Mouse (Mus musculus) left cerebral cortex, postnatal 10 days (tissue): ENCODE results near the gene Vmn1r227. TPM values are rescaled to one million over a fixed set of nuclear protein-coding genes. Genes with fewer than 3 reads are reported as not detected.

ENCODE experiments used
- DNase-seq, 2 experiments: peaks; one replicate each; pipeline ENCODE4 v3.0.0; 2021 to 2022; ENCODE audit warnings: low spot score in 2 of 2, mixed read lengths in 1 of 2; ENCODE audit errors: extremely low spot score in 1 of 2
- intact Hi-C: fragments of 180-260 bp; cut with DNase I; formaldehyde crosslinking; loops from one replicate; pipeline ENCODE4 v1.15.1; 2025
- total RNA-seq, 2 experiments: library from RNA; stranded (reverse); gene quantifications; 2 replicates each; pipeline ENCODE4 v1.2.3; 2021

The Vmn1r227 gene
- not detected for total RNA-seq

- intact Hi-C loops: no loop called here
- DNase-seq: no peak
Measured at GRCm38 (mm10) chr17:20729543-20729942, at the start of gene Vmn1r227. Gene Vmn1r227 (plus strand): TSS chr17:20729843.

- intact Hi-C loops: no loop called here
- no peak for DNase-seq
Measured at GRCm38 (mm10) chr17:20682543-20682942, 47.1 kb upstream of the Vmn1r227 start, which contains the start of gene Vmn1r226. Gene Vmn1r226 (plus strand): TSS chr17:20682843.

GRCm38 (mm10) chr17:20786057-20786456, 56.4 kb downstream of the Vmn1r227 start, which contains the start of gene Vmn1r228:
Gene Vmn1r228 (minus strand): TSS chr17:20786157.
- intact Hi-C loops: no loop called here
- DNase-seq: no peak

Other genes with a start within 250 kb of the Vmn1r227 start
- gene Vmn2r108, start 248.5 kb upstream of the Vmn1r227 start, total RNA-seq: not detected
- gene Vmn1r225, start 231.7 kb upstream of the Vmn1r227 start, total RNA-seq: not detected
- not detected for gene Vmn2r109, start 165.1 kb upstream of the Vmn1r227 start, total RNA-seq
- gene Vmn2r110, start 133.4 kb upstream of the Vmn1r227 start, total RNA-seq: not detected
- gene Fpr-rs3, start 105.0 kb upstream of the Vmn1r227 start, total RNA-seq: not detected
- not detected for gene Vmn1r226, start 47.0 kb upstream of the Vmn1r227 start, total RNA-seq
- gene Vmn1r228, start 56.3 kb downstream of the Vmn1r227 start, total RNA-seq: not detected
- under 1 TPM; 0.10 to 0.11 TPM for gene Vmn1r229, start 81.7 kb downstream of the Vmn1r227 start, total RNA-seq
- gene Vmn1r230, start 110.6 kb downstream of the Vmn1r227 start, total RNA-seq: not detected
- gene Vmn1r231, start 175.2 kb downstream of the Vmn1r227 start, total RNA-seq: not detected
- gene Vmn1r232, start 189.9 kb downstream of the Vmn1r227 start, total RNA-seq: not detected
- 100 to 1,000 TPM; 797 to 816 TPM for gene Ppp2r1a, start 215.5 kb downstream of the Vmn1r227 start, total RNA-seq